Mouse (Mus musculus) stomach, embryonic 15.5 days (tissue): ENCODE results near the gene Nelfb. TPM values are rescaled to one million over a fixed set of nuclear protein-coding genes. Genes with fewer than 3 reads are reported as not detected.
A peak's percentile ranks its signal among the peaks of the same experiment; 100 is the strongest.

Source experiments
- ATAC-seq: fragments of 200-750 bp; cut with Nextera tagmentation; 2 replicates; pipeline ENCODE4 v1.8.0; 2017; ENCODE audit warnings: low read depth, moderate number of reproducible peaks, moderate TSS enrichment; ENCODE audit not compliant: insufficient read depth, low FRiP score
- H3K27ac ChIP-seq: fragments of 300-500 bp; sonication (generic); 2 replicates; pipeline ENCODE4 v1.5.1; 2015; ENCODE audit warnings: mild to moderate bottlenecking, inconsistent platforms
- H3K27me3 ChIP-seq: fragments of 300-500 bp; sonication (generic); replicated peaks from 2 replicates; pipeline ENCODE4 v1.6.1; 2015; ENCODE audit warnings: inconsistent platforms
- H3K36me3 ChIP-seq: fragments of 300-500 bp; sonication (generic); 2 replicates; pipeline ENCODE4 v1.6.1; 2015; ENCODE audit warnings: inconsistent platforms
- H3K4me1 ChIP-seq: fragments of 300-500 bp; sonication (generic); 2 replicates; pipeline ENCODE4 v1.6.1; 2015; ENCODE audit warnings: inconsistent platforms
- H3K4me2 ChIP-seq: fragments of 300-500 bp; sonication (generic); 2 replicates; pipeline ENCODE4 v1.6.1; 2015; ENCODE audit warnings: mild to moderate bottlenecking, inconsistent platforms
- H3K4me3 ChIP-seq: fragments of 300-500 bp; sonication (generic); replicated peaks from 2 replicates; pipeline ENCODE4 v1.5.1; 2015; ENCODE audit warnings: inconsistent platforms
- H3K9ac ChIP-seq: fragments of 300-500 bp; sonication (generic); 2 replicates; pipeline ENCODE4 v1.6.1; 2015; ENCODE audit warnings: inconsistent platforms
- H3K9me3 ChIP-seq: fragments of 300-500 bp; sonication (generic); 2 replicates; pipeline ENCODE4 v1.6.1; 2016; ENCODE audit warnings: inconsistent platforms
- WGBS: fragments of 180-500 bp; shearing (Covaris S2); methylation state at CpG from one replicate; pipeline ENCODE4 v1.1.7; 2015; 5-methylcytosine and 5-hydroxymethylcytosine counted together
- polyA plus RNA-seq: library from polyadenylated mRNA; unstranded; fragments of >200 nt; fragmentation: Nextera tagmentation; extraction: Ambion mirVana; gene quantifications from 2 replicates; pipeline ENCODE4 v1.2.1, GENCODE M21; 2015

Nelfb gene
- polyA plus RNA-seq, 1 experiment from 2014 or later: 105 TPM

- no peak within 1 kb of the TSS for H3K9ac ChIP-seq
- no peaks in the 10 kb centered on the region for H3K36me3 ChIP-seq
- H3K4me3 ChIP-seq: no peak within 1 kb of the TSS
- H3K4me2 ChIP-seq: no peak within 1 kb of the TSS
- no peak for ATAC-seq
- H3K27ac ChIP-seq: no peak within 1 kb of the TSS
- H3K9me3 ChIP-seq: no peaks in the 10 kb centered on the region
- 60% methylated on average over 3 of the region's 3 CpGs for WGBS
- H3K4me1 ChIP-seq: peaks cover 10% of the 10 kb centered on the region
- no peaks in the 10 kb centered on the region for H3K27me3 ChIP-seq
These were observed 3.2 kb upstream of the Nelfb start, which contains the start of gene Stpg3 for GRCm38 (mm10) chr2:25214444-25214843. Gene Stpg3 (minus strand): TSS chr2:25214637.

DNA sequence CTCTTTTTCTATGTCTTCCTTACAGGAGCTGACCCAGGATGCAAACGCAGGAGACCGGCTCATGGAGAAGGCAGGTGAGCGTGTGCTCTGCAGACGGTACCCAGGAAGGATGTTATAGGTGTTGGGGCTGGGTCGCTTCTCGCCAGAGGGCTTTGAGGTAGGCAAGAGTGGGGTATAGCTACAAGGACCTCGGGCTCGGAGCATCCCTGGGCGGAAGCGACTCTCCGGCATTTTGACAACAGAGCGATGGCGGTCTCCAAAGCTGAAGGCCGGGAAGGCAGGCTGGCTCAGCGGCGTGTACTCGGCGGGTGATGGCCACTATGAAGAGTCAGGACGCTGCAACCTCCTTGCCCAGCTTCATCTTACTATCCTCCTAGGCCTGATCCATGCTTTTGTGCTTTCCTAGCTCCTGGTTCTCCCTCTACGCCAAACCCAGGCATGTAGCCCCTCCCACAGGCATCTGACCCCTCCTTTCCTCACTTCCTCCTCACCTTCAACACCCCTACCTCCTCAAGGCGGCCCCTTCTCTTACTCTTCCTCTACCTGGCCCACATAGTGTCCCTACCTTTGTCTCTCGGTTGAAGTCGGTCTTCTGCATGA is 2.1 kb upstream of the Nelfb start:
- no peak overlapping the region for H3K4me3 ChIP-seq
- H3K27ac ChIP-seq: no peak overlapping the region
- no peaks in the 10 kb centered on the region for H3K9me3 ChIP-seq
- peaks cover 16% of the 10 kb centered on the region for H3K4me1 ChIP-seq
- H3K9ac ChIP-seq: no peak overlapping the region
- no peaks in the 10 kb centered on the region for H3K36me3 ChIP-seq
- no peak overlapping the region for H3K4me2 ChIP-seq
- no peaks in the 10 kb centered on the region for H3K27me3 ChIP-seq
- ATAC-seq: no peak
- 59% methylated on average over 23 of the region's 23 CpGs for WGBS

DNA sequence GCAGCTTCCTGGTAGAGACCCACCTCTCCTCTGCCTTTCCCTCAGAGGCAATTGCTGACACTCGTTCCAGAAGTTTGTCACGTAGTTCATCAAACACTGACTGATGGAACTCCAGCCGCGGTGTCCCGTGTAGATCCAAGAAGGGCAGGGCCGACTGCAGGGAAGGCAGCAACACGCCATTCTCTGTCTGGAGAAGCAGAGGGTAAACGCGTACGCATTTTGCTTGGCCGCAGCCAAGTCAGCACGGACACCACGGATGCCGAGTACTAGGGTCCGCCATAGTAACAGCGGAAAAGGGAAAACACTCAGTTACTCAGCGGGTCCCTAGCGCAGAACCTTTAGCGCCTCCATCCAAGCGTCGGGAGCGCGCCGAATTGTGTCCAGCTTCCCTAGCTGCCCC is 603 bp downstream of the Nelfb start:
- no peaks in the 10 kb centered on the region for H3K27me3 ChIP-seq
- peak overlapping the region; percentile 91 for H3K9ac ChIP-seq
- H3K4me2 ChIP-seq: peak overlapping the region; percentile 87
- WGBS: under 1% methylated on average over 24 of the region's 24 CpGs
- peaks cover 10% of the 10 kb centered on the region; the same call in 1 of the 2 replicates for H3K36me3 ChIP-seq
- ATAC-seq: no peak
- no peaks in the 10 kb centered on the region for H3K9me3 ChIP-seq
- peaks cover 16% of the 10 kb centered on the region for H3K4me1 ChIP-seq
- peak overlapping the region; percentile 84 for H3K4me3 ChIP-seq
- peak overlapping the region; percentile 85 for H3K27ac ChIP-seq

DNA sequence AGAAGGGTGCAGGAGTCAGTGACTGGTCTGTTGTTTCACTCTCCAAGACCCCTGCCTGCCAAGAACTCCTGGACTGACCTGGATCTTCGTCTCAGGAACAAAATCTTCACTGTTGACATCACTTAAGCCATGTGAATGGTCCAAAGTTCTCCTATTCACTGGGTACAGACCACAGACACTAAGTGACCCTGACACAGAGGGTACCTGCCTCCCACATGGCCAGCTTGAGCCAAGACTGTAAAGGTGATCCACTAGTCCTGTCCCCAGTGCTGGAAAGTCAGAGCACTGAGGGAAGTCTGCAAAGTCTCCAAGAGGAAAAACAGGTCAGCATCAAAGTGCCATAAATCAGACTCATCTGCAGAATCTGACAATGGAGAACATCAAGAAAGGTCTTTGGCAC is 3.7 kb downstream of the Nelfb start:
- Histone ChIP-seq H3K9me3 (no peaks in the 10 kb centered on the region), H3K27me3 (no peaks in the 10 kb centered on the region), H3K4me1 (peaks cover 16% of the 10 kb centered on the region), H3K36me3 (peaks cover 39% of the 10 kb centered on the region), H3K9ac (no peak overlapping the region), H3K4me2 (no peak overlapping the region), H3K27ac (no peak overlapping the region), H3K4me3 (no peak overlapping the region)
- 81% methylated on average over 1 of the region's 1 CpGs for WGBS
- no peak for ATAC-seq

- 0 out of 2 replicates have a peak, but pooled peaks have one; percentile 16 for ATAC-seq
- Histone ChIP-seq H3K4me2 (no peak overlapping the region), H3K36me3 (peaks cover 69% of the 10 kb centered on the region), H3K27me3 (no peaks in the 10 kb centered on the region), H3K4me3 (no peak overlapping the region), H3K9ac (no peak overlapping the region), H3K4me1 (0 out of 2 replicates have a peak, but pooled peaks cover under 1% of the 10 kb centered on the region), H3K27ac (no peak overlapping the region), H3K9me3 (no peaks in the 10 kb centered on the region)
- 58% methylated on average over 4 of the region's 4 CpGs for WGBS
These were observed 7.6 kb downstream of the Nelfb start for GRCm38 (mm10) chr2:25203631-25204214.

DNA sequence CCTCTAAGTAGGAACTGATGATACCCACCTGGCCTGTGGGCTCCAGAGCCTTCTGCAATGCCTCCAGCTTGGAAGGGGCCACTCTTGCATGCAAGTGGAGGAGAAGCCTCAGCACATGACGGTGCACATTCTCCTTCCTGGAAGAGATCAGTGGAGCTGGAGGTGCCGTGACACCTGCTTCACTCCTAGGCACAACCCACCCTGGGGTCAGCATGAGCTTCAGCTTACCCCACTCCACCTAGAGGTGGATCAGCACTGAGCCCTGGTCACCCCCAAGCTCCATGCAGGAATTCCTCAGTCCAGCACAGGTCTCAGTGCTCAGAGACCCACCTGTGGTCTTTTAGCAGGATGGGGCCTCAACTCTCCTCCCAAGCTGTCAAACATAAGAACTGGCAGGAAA is 10.7 kb downstream of the Nelfb start:
- Histone ChIP-seq H3K9me3 (no peaks in the 10 kb centered on the region), H3K4me3 (no peak overlapping the region), H3K36me3 (peaks cover 58% of the 10 kb centered on the region), H3K9ac (no peak overlapping the region), H3K4me2 (no peak overlapping the region), H3K27ac (no peak overlapping the region), H3K4me1 (0 out of 2 replicates have a peak, but pooled peaks cover 3% of the 10 kb centered on the region), H3K27me3 (no peaks in the 10 kb centered on the region)
- no peak for ATAC-seq
- 90% methylated on average over 2 of the region's 2 CpGs for WGBS

DNA sequence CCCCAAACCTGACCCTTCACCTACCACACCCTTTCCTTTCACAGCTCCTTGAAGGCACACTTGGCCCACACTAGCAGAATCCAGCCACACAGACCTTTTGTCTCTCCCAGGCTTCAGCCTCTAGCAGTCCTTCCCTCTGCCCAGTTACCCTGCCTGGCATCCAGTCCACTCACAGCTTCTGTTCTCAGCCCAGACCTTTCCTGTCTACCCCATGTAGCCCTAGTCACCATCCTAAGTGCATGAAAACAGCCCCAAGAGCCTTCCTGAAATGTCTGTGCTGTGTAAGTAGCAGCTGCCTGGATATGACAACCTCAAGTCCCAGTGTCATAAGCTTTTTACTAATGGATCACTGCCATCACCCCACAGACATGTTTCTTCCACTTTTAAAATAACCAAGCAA is 13.3 kb downstream of the Nelfb start:
- no peak for ATAC-seq
- H3K36me3 ChIP-seq: peaks cover 34% of the 10 kb centered on the region
- 0 out of 2 replicates have a peak overlapping the region, but pooled peaks have one; percentile 90 for H3K27ac ChIP-seq
- no peaks in the 10 kb centered on the region for H3K9me3 ChIP-seq
- H3K27me3 ChIP-seq: 0 out of 2 replicates have a peak, but pooled peaks cover 4% of the 10 kb centered on the region
- H3K4me2 ChIP-seq: no peak overlapping the region
- no peak overlapping the region for H3K4me3 ChIP-seq
- H3K9ac ChIP-seq: no peak overlapping the region
- H3K4me1 ChIP-seq: peaks cover 29% of the 10 kb centered on the region

DNA sequence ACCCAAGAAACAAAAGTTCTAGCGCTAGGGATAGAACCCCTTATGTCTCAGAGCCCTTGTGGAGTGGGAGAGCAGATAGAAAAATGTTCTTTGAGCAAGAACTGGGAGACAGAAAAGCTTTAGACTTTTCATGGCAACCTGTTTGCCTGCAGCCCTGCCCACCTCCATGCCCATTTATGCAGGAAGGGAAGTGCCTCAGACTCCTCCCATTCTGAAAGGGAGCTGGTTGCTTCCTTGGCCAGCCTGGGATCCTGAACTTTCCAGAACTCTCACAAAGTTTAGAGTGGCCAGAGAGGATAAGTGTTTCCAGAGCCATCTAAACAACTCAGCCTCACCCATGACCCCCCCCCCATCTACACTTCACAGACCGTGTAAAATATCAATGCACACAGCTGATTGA is 14.1 kb downstream of the Nelfb start:
- Histone ChIP-seq H3K4me2 (peak overlapping the region; percentile 66), H3K27ac (peak overlapping the region; percentile 90), H3K36me3 (peaks cover 26% of the 10 kb centered on the region), H3K27me3 (0 out of 2 replicates have a peak, but pooled peaks cover 4% of the 10 kb centered on the region), H3K4me3 (peak overlapping the region; percentile 43; the same call in 1 of the 2 replicates), H3K4me1 (peaks cover 29% of the 10 kb centered on the region), H3K9ac (0 out of 2 replicates have a peak overlapping the region, but pooled peaks have one; percentile 4), H3K9me3 (no peaks in the 10 kb centered on the region)
- ATAC-seq: no peak
- 22% methylated on average over 2 of the region's 2 CpGs for WGBS

- Histone ChIP-seq H3K4me3 (peak within 1 kb of the TSS; percentile 43), H3K4me2 (peak within 1 kb of the TSS; percentile 66), H3K9me3 (no peaks in the 10 kb centered on the region), H3K4me1 (peaks cover 29% of the 10 kb centered on the region), H3K27ac (peak within 1 kb of the TSS; percentile 90), H3K27me3 (0 out of 2 replicates have a peak, but pooled peaks cover 4% of the 10 kb centered on the region), H3K9ac (peak within 1 kb of the TSS; percentile 24), H3K36me3 (peaks cover 18% of the 10 kb centered on the region)
- peak; percentile 85 for ATAC-seq
- WGBS: 8% methylated on average over 8 of the region's 8 CpGs
These were observed 14.9 kb downstream of the Nelfb start, which contains the start of gene Tor4a for GRCm38 (mm10) chr2:25196172-25196954. Gene Tor4a (minus strand): TSS chr2:25196886.

DNA sequence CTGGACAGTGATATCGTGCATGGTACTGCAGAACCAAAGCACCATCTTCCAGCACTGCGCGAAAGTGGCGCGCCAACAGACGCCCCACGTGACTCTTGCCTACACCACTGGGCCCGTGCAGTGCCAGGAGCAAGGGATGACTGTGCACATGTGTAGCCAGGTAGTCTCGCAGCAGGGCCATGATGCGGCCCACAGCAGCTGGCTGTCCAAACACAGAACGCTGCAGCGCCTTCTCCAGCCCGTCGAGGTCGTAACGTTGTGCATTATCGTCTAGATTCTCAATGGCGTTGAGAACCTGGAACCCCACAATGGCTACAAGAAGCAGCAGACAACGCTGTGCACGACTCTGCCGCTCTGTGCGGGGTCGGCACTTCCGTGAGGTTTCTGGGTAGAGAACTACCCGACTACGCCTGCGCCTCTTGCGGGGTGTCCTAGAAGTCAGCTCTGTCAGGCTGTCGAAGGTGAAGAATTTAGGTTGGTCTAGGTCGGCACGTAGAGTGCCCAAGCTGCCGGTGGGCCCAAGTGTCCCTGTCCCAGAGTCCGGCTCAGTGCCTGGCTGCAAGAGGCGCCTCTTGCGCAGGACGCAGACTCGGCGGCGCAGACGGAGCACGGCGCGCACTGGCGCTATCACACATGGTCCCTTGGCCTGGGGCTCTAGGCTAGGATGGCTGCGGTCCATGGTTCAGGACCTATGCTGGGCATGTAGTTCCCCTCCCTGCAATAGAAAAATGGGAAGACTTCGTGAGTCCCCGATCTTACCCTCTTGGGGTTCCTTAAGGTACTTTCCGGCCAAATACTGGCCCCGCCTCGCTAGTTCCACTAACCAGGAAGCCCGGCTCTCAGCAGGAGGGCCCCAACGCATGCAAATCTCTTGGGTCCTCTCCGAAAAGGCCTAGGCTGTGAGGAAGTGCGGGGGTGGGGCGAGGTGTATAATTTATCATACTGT is 15.8 kb downstream of the Nelfb start:
- Histone ChIP-seq H3K4me2 (peak overlapping the region; percentile 66), H3K9ac (peak overlapping the region; percentile 24)
- peak; percentile 21; the same call in 1 of the 2 replicates for ATAC-seq

More for the DNA sequence above, 15.8 kb downstream of the Nelfb start:
- H3K4me3 ChIP-seq: peak overlapping the region; percentile 43
- H3K27ac ChIP-seq: peak overlapping the region; percentile 90
- H3K9me3 ChIP-seq: no peaks in the 10 kb centered on the region
- peaks cover 10% of the 10 kb centered on the region for H3K36me3 ChIP-seq
- WGBS: 17% methylated on average over 55 of the region's 55 CpGs
- peaks cover 29% of the 10 kb centered on the region for H3K4me1 ChIP-seq
- 0 out of 2 replicates have a peak, but pooled peaks cover 4% of the 10 kb centered on the region for H3K27me3 ChIP-seq
